Mouse (Mus musculus) limb, embryonic 14.5 days (tissue): ENCODE results near the gene Sh3bp4. TPM values are rescaled to one million over a fixed set of nuclear protein-coding genes. Genes with fewer than 3 reads are reported as not detected.

Source experiments
- ATAC-seq: fragments of 200-750 bp; cut with Nextera tagmentation; 2 replicates; pipeline ENCODE4 v1.8.0; 2017; ENCODE audit warnings: low read depth, moderate number of reproducible peaks, moderate TSS enrichment; ENCODE audit not compliant: low FRiP score
- DNase-seq: peaks from one replicate; pipeline ENCODE4 v3.0.0-alpha.2; 2015; ENCODE audit warnings: low spot score
- H3K27ac ChIP-seq: fragments of 300-500 bp; sonication (generic); replicated peaks from 2 replicates; pipeline ENCODE4 v1.5.1; 2014; ENCODE audit warnings: low read depth, mild to moderate bottlenecking, low read length, moderate library complexity, mixed read lengths
- H3K27me3 ChIP-seq: fragments of 300-500 bp; sonication (generic); 2 replicates; pipeline ENCODE4 v1.6.1; 2014; ENCODE audit warnings: low read length, mixed read lengths; ENCODE audit not compliant: control insufficient read depth, insufficient read depth
- H3K36me3 ChIP-seq: fragments of 300-500 bp; sonication (generic); 2 replicates; pipeline ENCODE4 v1.6.1; 2014; ENCODE audit warnings: mild to moderate bottlenecking, low read length, moderate library complexity, mixed read lengths; ENCODE audit not compliant: control insufficient read depth, insufficient read depth
- H3K4me1 ChIP-seq: fragments of 300-500 bp; sonication (generic); 2 replicates; pipeline ENCODE4 v1.6.1; 2014; ENCODE audit warnings: antibody characterized with exemption, low read length, mixed read lengths; ENCODE audit not compliant: control insufficient read depth, insufficient read depth
- H3K4me2 ChIP-seq: fragments of 300-500 bp; sonication (generic); replicated peaks from 2 replicates; pipeline ENCODE4 v1.6.1; 2014; ENCODE audit warnings: low read depth, mild to moderate bottlenecking, low read length, moderate library complexity; ENCODE audit not compliant: severe bottlenecking
- H3K4me3 ChIP-seq: fragments of 300-500 bp; sonication (generic); replicated peaks from 2 replicates; pipeline ENCODE4 v1.5.1; 2014; ENCODE audit warnings: low read length
- H3K9ac ChIP-seq: fragments of 300-500 bp; sonication (generic); 2 replicates; pipeline ENCODE4 v1.6.1; 2014; ENCODE audit warnings: mild to moderate bottlenecking, low read depth, low read length, moderate library complexity; ENCODE audit not compliant: severe bottlenecking
- H3K9me3 ChIP-seq: fragments of 300-500 bp; sonication (generic); 2 replicates; pipeline ENCODE4 v1.6.1; 2016; ENCODE audit warnings: low read length; ENCODE audit not compliant: control insufficient read depth
- POLR2A ChIP-seq: fragments of 200-500 bp; IDR thresholded peaks from 2 replicates; pipeline ENCODE4 v1.8.0; 2012; ENCODE audit warnings: inconsistent platforms, mild to moderate bottlenecking, moderate library complexity, borderline replicate concordance; ENCODE audit not compliant: insufficient read depth, insufficient read length; ENCODE audit errors: extremely low read depth
- WGBS: fragments of 180-500 bp; shearing (Covaris S2); extraction: QIAGEN DNeasy Blood & Tissue Kit; methylation state at CpG from one replicate; pipeline ENCODE4 v1.1.7; 2014; 5-methylcytosine and 5-hydroxymethylcytosine counted together
- polyA plus RNA-seq, 2 experiments: library from polyadenylated mRNA; depleted of rRNA in 1 of 2; stranded (reverse) in 1 of 2; unstranded in 1 of 2; fragments of >200 nt; fragmentation: Nextera tagmentation in 1 of 2; extraction: Ambion mirVana in 1 of 2; gene quantifications; 2 replicates each; pipeline versions ENCODE4 v1.2.1 to v1.2.3; 2012 to 2014

The Sh3bp4 gene
- polyA plus RNA-seq, 2 experiments: 20.4 to 20.8 TPM

DNA sequence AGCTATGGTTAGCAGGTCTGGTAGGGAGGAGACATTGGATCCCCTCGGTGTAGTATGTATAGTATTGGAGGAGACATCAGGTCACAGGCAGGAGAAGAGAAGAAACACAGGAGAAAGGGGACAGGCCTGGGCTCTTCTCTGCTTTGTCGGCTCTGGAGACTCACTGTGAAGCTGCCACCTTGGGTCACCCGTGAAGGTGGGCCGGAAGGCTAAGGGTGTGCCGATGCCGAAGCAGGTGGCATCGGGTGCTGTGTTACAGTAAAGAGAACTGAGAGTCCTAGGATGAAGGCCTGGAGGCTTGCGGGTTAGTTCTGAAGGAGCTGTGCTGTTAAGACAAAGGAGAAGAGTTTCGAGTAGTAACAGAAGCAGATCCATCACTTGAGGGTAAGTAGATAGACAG, 6.6 kb downstream of the Sh3bp4 start:
- Histone ChIP-seq H3K4me1 (peaks cover 45% of the 10 kb centered on the region), H3K9me3 (no peaks in the 10 kb centered on the region), H3K4me3 (no peak overlapping the region), H3K27ac (no peak overlapping the region), H3K4me2 (no peak overlapping the region), H3K9ac (no peak overlapping the region), H3K27me3 (no peaks in the 10 kb centered on the region), H3K36me3 (no peaks in the 10 kb centered on the region)
- no peak for DNase-seq
- WGBS: 83% methylated on average over 9 of the region's 9 CpGs
- ATAC-seq: no peak
- TF ChIP-seq POLR2A: no peak

DNA sequence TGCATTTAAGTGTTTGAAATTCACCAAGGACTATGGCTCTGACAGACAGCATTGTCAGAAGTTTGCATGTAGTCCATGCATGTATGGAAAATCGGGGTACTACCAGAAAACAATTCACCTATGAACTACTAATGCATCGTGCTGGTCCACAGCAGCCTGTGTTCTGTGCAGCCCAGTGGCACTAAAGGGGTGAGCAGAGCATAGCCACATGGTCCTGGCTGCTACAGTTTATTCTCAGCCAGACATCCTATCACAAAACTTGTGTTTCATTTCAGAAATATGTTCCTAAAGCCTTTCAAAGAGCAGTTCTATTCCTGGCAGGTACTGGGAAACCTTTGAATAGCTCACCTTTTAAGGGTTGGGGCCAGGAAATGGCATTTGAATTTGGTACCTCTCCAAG, 8.0 kb downstream of the Sh3bp4 start:
- TF ChIP-seq POLR2A: no peak
- DNase-seq: no peak
- no peak for ATAC-seq
- Histone ChIP-seq H3K4me2 (no peak overlapping the region), H3K4me3 (no peak overlapping the region), H3K36me3 (no peaks in the 10 kb centered on the region), H3K27me3 (no peaks in the 10 kb centered on the region), H3K4me1 (peaks cover 46% of the 10 kb centered on the region), H3K9ac (no peak overlapping the region), H3K9me3 (no peaks in the 10 kb centered on the region), H3K27ac (no peak overlapping the region)
- 79% methylated on average over 2 of the region's 2 CpGs for WGBS

DNA sequence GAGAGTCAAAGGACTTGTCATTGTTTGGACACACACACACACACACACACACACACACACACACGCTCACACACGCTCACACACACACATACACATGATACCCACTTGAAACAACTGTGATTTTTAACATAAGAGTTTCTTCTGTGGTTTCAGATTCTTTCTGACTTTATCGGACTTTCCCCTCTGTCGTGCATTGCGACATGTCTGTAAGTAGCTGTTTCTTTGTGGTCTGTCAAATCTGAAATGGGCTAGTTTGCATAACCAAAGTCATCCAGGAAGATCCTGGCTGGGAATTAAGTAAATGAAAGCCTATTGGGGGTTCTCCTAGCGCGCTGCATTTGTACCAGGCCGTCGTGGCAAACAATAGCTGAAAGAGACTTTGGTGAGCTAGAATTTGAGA, 8.5 kb downstream of the Sh3bp4 start:
- Histone ChIP-seq H3K27ac (no peak overlapping the region), H3K27me3 (no peaks in the 10 kb centered on the region), H3K9me3 (no peaks in the 10 kb centered on the region), H3K4me3 (no peak overlapping the region), H3K4me2 (no peak overlapping the region), H3K9ac (no peak overlapping the region), H3K4me1 (peaks cover 46% of the 10 kb centered on the region), H3K36me3 (no peaks in the 10 kb centered on the region)
- WGBS: 60% methylated on average over 9 of the region's 9 CpGs
- TF ChIP-seq POLR2A: no peak
- ATAC-seq (no peak), DNase-seq (no peak)

DNA sequence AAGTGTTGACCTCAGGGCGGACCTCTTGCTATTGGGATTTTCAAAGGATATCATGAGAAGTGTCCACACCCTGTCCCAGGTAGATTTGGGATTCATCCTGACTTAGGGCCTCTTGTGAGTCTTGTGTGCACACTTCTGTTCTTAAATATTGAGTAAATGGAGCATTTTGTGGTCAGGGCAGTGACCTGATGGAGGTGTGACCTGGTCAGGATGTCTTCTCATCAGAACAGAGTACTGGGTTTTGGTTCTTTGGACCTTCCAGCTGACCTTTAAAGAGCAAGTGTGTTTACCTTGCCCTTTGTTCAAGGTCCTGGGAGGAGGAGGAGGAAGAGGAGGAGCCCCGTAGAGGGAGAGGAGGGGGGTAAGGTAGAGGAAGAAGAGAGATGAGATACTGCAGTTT, 9.0 kb downstream of the Sh3bp4 start:
- H3K27ac ChIP-seq: no peak overlapping the region
- DNase-seq (no peak), ATAC-seq (no peak)
- no peak for TF ChIP-seq POLR2A
- H3K4me3 ChIP-seq: no peak overlapping the region
- no peaks in the 10 kb centered on the region for H3K9me3 ChIP-seq
- H3K36me3 ChIP-seq: no peaks in the 10 kb centered on the region
- peaks cover 46% of the 10 kb centered on the region for H3K4me1 ChIP-seq
- no peak overlapping the region for H3K4me2 ChIP-seq
- WGBS: 70% methylated on average over 2 of the region's 2 CpGs
- no peak overlapping the region for H3K9ac ChIP-seq
- no peaks in the 10 kb centered on the region for H3K27me3 ChIP-seq

DNA sequence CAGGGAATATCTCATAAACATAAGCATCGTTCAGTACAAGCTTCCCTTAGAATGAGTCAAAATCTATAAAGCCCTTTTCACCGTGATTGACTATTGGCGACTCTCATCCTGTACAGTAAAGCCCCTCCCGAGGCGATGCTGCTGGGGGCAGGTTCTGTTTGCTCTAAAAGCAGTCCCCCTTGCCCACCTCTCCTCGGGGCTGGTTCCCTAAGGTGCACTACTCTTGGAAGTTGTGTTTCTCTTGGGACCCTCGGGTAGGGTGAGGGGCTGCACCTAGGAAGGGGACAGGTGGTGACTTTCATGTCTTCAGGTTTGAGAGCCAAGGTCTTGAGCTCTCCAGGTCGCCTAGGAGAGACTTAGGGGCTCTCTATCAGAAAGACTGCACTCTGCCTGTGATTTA, 10.2 kb downstream of the Sh3bp4 start:
- WGBS: 65% methylated on average over 8 of the region's 8 CpGs

DNA sequence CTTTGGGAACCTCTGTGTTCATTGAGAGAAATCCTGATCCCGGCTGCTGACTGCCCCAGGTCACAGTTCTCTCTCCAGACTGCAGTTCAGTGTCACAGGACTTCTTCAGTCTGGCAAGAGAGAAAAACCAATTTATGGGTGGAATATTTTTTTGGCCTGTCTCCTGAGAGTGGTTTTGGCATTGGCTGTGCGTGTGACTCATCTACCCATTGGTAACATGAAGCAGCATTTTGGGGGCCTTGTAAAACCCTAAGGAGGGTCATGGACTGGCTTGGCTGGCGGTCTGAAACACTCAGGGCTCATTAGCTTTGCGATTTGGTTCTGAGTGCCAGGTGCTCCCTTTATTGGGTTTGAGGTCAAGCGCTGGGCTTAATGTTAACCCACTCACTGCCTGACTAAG, 10.6 kb downstream of the Sh3bp4 start:
- H3K4me2 ChIP-seq: no peak overlapping the region
- H3K4me1 ChIP-seq: peaks cover 35% of the 10 kb centered on the region

More for the DNA sequence above, 10.2 kb downstream of the Sh3bp4 start:
- ATAC-seq (no peak), DNase-seq (no peak)
- H3K27me3 ChIP-seq: no peaks in the 10 kb centered on the region
- H3K4me1 ChIP-seq: peaks cover 35% of the 10 kb centered on the region
- H3K4me2 ChIP-seq: no peak overlapping the region
- TF ChIP-seq POLR2A: no peak
- H3K27ac ChIP-seq: no peak overlapping the region
- no peaks in the 10 kb centered on the region for H3K9me3 ChIP-seq
- H3K9ac ChIP-seq: no peak overlapping the region
- H3K4me3 ChIP-seq: no peak overlapping the region
- no peaks in the 10 kb centered on the region for H3K36me3 ChIP-seq

More for the DNA sequence above, 10.6 kb downstream of the Sh3bp4 start:
- no peak overlapping the region for H3K27ac ChIP-seq
- peak; percentile 54; the same call in 1 of the 2 replicates for ATAC-seq
- peak; percentile 58 for DNase-seq
- no peak overlapping the region for H3K9ac ChIP-seq
- WGBS: 27% methylated on average over 5 of the region's 5 CpGs
- H3K4me3 ChIP-seq: no peak overlapping the region
- H3K27me3 ChIP-seq: no peaks in the 10 kb centered on the region
- no peaks in the 10 kb centered on the region for H3K9me3 ChIP-seq
- H3K36me3 ChIP-seq: no peaks in the 10 kb centered on the region
- no peak for TF ChIP-seq POLR2A
